ENCODE assay signal across 1 mouse cellular context in the genomic region with DNA sequence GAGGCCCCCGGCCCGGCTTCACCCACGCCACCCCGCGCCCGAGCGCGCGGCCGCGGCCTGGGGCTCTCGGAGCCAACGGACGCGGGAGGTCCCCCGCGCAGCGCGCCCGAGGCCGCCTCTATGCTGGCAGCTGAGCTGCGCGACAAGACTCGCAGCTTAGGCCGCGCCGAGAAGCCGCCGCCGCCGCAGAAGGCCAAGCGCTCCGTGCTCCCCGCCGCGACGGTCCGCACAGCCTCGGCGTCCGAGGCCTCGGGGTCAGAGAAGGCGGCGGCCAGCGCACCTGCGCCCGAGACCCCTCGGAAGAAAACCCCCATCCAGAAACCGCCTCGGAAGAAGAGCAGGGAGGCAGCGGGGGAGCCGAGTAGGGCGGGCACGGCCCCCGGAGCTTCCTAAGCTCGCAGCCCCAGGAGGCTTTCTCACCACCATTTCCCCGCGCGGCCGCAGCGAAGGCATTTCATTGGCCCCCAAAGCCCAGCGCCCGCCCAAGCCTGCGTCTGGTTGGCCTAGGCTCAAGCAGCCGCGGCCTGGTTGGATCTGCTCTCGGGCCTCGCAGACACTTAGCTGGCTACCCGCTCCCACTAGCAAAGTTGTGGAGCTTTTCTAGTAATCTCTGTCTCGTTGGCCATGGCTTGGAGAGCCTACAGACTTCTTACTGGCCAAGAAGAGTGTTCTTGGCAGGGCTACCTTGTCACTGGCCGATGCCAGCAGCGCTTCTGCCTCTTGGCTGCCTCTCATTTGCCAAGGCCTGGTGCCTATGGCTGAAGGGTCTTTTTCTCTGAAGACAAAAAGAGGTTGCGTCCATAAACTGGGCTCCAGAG.
TF ChIP-seq lines count a peak whose summit lies in the region.

No protein-coding gene starts in this region.

TF ChIP-seq in MEL, 35 proteins besides CTCF, POLR2A, EP300 and RAD21 (continued from another document):
- TF ChIP-seq MAX (IDR thresholded peaks at IDR 0.05; ENCODE audit: low read length) (peak; percentile 78; the same call in 1 of the 2 replicates), SIN3A (IDR thresholded peaks at IDR 0.05; ENCODE audit: low read length) (peak; percentile 20), CHD2 (IDR thresholded peaks at IDR 0.05; ENCODE audit: low read length) (no peak), TAL1 (IDR thresholded peaks at IDR 0.05; ENCODE audit: low read length) (no peak), POLR2AphosphoS2 (IDR thresholded peaks at IDR 0.05; ENCODE audit: low read length) (peak; percentile 65; the same call in 1 of the 2 replicates), TCF12 (IDR thresholded peaks at IDR 0.05; ENCODE audit: low read depth, low read length) (0 out of 2 replicates have a peak, but pooled peaks have one; percentile 2), MXI1 (IDR thresholded peaks at IDR 0.05; ENCODE audit: low read depth, low read length) (peak; percentile 41; the same call in 1 of the 2 replicates), HCFC1 (IDR thresholded peaks at IDR 0.05; ENCODE audit: low read depth, low read length) (peak; percentile 63), NRF1 (IDR thresholded peaks at IDR 0.05; ENCODE audit: insufficient read depth, low read depth, low read length, poor library complexity, severe bottlenecking) (peak; percentile 34; the same call in 1 of the 2 replicates), TBP (IDR thresholded peaks at IDR 0.05; ENCODE audit: low read depth, low read length) (peak; percentile 48; the same call in 1 of the 2 replicates), ZMIZ1 (IDR thresholded peaks at IDR 0.05; ENCODE audit: low read depth, low read length) (peak; percentile 48; the same call in 1 of the 2 replicates)
